Mouse (Mus musculus) C2C12 (cell line): ENCODE measurements at regions not wholly inside any gene's neighbourhood (a gene's known extent, or its start where the extent isn't known, plus 50 kb on each side); places are given as distances from the start of the nearest gene placed in this dataset.
A peak's percentile ranks its signal among the peaks of the same experiment; 100 is the strongest.

Experiments
- H3K27me3 ChIP-seq: one replicate; pipeline ENCODE4 v1.6.1; 2011; ENCODE audit not compliant: control insufficient read depth, insufficient read depth, insufficient read length
- H3K36me3 ChIP-seq: one replicate; pipeline ENCODE4 v1.6.1; 2011; ENCODE audit not compliant: control insufficient read depth, insufficient read depth
- H3K4me3 ChIP-seq: one replicate; pipeline ENCODE4 v1.5.1; 2011; ENCODE audit warnings: mild to moderate bottlenecking, control low read depth; ENCODE audit not compliant: poor library complexity, insufficient read depth, severe bottlenecking
- H3K79me2 ChIP-seq: one replicate; pipeline ENCODE4 v1.6.1; 2011; ENCODE audit not compliant: control insufficient read depth, insufficient read depth
- H3K79me3 ChIP-seq: one replicate; pipeline ENCODE4 v1.6.1; 2011; ENCODE audit warnings: low read depth, control low read depth
- H3ac ChIP-seq: one replicate; pipeline ENCODE3; 2011; ENCODE audit warnings: low read depth; ENCODE audit not compliant: control insufficient read depth, insufficient read length
- CEBPB ChIP-seq: IDR thresholded peaks from one replicate; pipeline ENCODE4 v1.6.1; 2011; ENCODE audit warnings: low read depth, mild to moderate bottlenecking, control low read depth, moderate library complexity
- CTCF ChIP-seq: IDR thresholded peaks from one replicate; pipeline ENCODE4 v1.5.1; 2011; ENCODE audit not compliant: control insufficient read depth, insufficient read depth, insufficient read length
- FOSL1 ChIP-seq: IDR thresholded peaks from one replicate; pipeline ENCODE4 v1.8.0; 2011; ENCODE audit warnings: mild to moderate bottlenecking, low read length; ENCODE audit not compliant: poor library complexity, insufficient read depth, severe bottlenecking
- MAX ChIP-seq: IDR thresholded peaks from one replicate; pipeline ENCODE4 v1.6.1; 2011; ENCODE audit warnings: mild to moderate bottlenecking, control low read depth
- MYOD1 ChIP-seq: IDR thresholded peaks from one replicate; pipeline ENCODE4 v1.6.1; 2011; ENCODE audit warnings: low read depth; ENCODE audit not compliant: control insufficient read depth, insufficient read length
- MYOG ChIP-seq: IDR thresholded peaks from one replicate; pipeline ENCODE4 v1.6.1; 2011; ENCODE audit not compliant: control insufficient read depth, insufficient read length; ENCODE audit errors: extremely low read depth
- USF1 ChIP-seq: IDR thresholded peaks from one replicate; pipeline ENCODE4 v1.6.1; 2011; ENCODE audit warnings: low read depth, mild to moderate bottlenecking, control low read depth, moderate library complexity

GRCm38 (mm10) chr12:110112723-110113105 lies 166.2 kb upstream of the Dio3 start:
- no peaks in the 10 kb centered on the region for H3K79me2 ChIP-seq
- no peak for TF ChIP-seq CTCF
- TF ChIP-seq MAX: no peak
- TF ChIP-seq USF1: no peak
- no peak for TF ChIP-seq FOSL1
- TF ChIP-seq MYOG: no peak
- TF ChIP-seq CEBPB: no peak
- TF ChIP-seq MYOD1: no peak
- no peaks in the 10 kb centered on the region for H3K36me3 ChIP-seq

DNA sequence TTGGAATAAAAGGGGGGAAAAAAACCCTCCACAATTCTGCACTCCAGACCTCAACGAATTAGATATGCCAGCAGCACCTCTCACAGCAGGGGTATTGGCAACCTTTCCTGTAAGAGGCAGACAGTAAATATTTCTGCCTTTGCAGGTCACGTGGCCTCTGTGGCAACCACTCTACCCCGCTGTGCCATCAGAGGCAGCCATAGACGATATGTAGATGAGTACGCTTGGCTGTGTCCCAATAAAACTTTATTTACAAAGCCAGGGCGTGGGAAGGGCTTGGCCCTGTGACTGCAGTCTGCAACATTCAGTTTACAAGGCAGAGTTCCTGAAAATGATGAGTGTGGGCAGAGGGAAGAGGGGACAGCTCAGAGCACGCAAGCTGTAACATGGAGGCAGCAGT lies 158.7 kb upstream of the Dio3 start:
- Histone ChIP-seq H3ac (no peak overlapping the region), H3K79me2 (no peaks in the 10 kb centered on the region), H3K4me3 (no peak overlapping the region), H3K27me3 (no peaks in the 10 kb centered on the region), H3K79me3 (no peaks in the 10 kb centered on the region), H3K36me3 (no peaks in the 10 kb centered on the region)
- TF ChIP-seq USF1 (peak; percentile 62), MYOG (no peak), FOSL1 (no peak)

More at GRCm38 (mm10) chr12:110112723-110113105, 166.2 kb upstream of the Dio3 start:
- H3K27me3 ChIP-seq: no peaks in the 10 kb centered on the region
- no peaks in the 10 kb centered on the region for H3K79me3 ChIP-seq
- H3K4me3 ChIP-seq: no peak overlapping the region
- H3ac ChIP-seq: no peak overlapping the region

GRCm38 (mm10) chr12:110122976-110123375 lies 155.9 kb upstream of the Dio3 start:
- no peaks in the 10 kb centered on the region for H3K79me3 ChIP-seq
- no peak overlapping the region for H3K4me3 ChIP-seq
- H3K27me3 ChIP-seq: no peaks in the 10 kb centered on the region
- H3K36me3 ChIP-seq: no peaks in the 10 kb centered on the region
- TF ChIP-seq MAX: no peak
- TF ChIP-seq MYOD1: no peak
- TF ChIP-seq USF1: no peak
- no peak for TF ChIP-seq FOSL1
- no peak for TF ChIP-seq CTCF
- no peak for TF ChIP-seq MYOG
- no peak for TF ChIP-seq CEBPB
- H3ac ChIP-seq: no peak overlapping the region
- H3K79me2 ChIP-seq: no peaks in the 10 kb centered on the region

GRCm38 (mm10) chr12:110126525-110126924 lies 152.3 kb upstream of the Dio3 start:
- Histone ChIP-seq H3K36me3 (no peaks in the 10 kb centered on the region), H3K27me3 (no peaks in the 10 kb centered on the region), H3K4me3 (no peak overlapping the region), H3ac (no peak overlapping the region), H3K79me3 (no peaks in the 10 kb centered on the region), H3K79me2 (no peaks in the 10 kb centered on the region)
- TF ChIP-seq CEBPB (no peak), MAX (no peak), USF1 (no peak), CTCF (no peak), FOSL1 (no peak), MYOD1 (no peak), MYOG (no peak)

- Histone ChIP-seq H3K27me3 (no peaks in the 10 kb centered on the region), H3K36me3 (no peaks in the 10 kb centered on the region), H3K4me3 (no peak overlapping the region), H3K79me2 (no peaks in the 10 kb centered on the region), H3ac (no peak overlapping the region), H3K79me3 (no peaks in the 10 kb centered on the region)
- no peak for TF ChIP-seq CTCF
- peak; percentile 51 for TF ChIP-seq MAX
- peak; percentile 10 for TF ChIP-seq MYOD1
- no peak for TF ChIP-seq CEBPB
- TF ChIP-seq MYOG: no peak
- TF ChIP-seq USF1: no peak
Measured at GRCm38 (mm10) chr12:110145379-110145778, 133.5 kb upstream of the Dio3 start.

DNA sequence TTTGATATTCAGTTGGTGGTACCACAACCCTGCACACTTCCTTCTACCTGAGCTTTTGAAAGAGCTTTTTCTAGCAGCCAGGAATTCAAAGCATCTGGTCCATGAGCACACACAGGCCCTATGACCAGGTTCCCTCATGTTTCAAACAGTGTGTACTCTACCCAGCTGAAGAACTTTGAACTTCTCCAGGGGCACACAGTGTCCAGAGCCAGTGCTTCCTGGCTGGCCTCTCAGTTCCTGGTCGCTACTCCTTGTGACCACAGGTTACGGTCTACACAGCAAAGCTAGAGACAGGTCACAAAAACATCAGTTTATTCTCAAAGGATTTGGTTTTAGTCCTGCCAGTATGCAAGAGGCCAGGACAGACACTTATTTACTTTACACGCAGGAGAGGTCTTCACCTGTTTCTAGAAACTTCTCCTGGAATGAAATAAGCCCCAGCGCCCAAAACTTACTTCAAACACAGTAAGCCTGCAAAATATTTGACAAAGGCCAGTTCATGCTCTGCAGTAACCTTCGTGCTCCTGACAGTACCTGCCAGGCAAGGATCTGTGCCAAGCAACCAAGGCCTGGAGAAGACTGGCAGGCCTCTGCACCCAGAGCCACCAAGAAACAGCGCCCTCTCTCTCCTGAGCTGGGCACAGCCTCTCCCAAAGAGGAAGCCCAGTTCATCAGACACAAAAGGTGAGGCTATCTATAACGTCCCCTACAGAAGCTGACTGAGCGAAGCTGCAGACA lies 124.5 kb upstream of the Dio3 start:
- no peaks in the 10 kb centered on the region for H3K79me3 ChIP-seq
- no peak overlapping the region for H3ac ChIP-seq
- H3K79me2 ChIP-seq: no peaks in the 10 kb centered on the region
- H3K27me3 ChIP-seq: no peaks in the 10 kb centered on the region
- no peak overlapping the region for H3K4me3 ChIP-seq
- TF ChIP-seq USF1: no peak
- TF ChIP-seq CEBPB: no peak
- no peak for TF ChIP-seq CTCF
- no peak for TF ChIP-seq MAX
- TF ChIP-seq MYOG: no peak
- no peaks in the 10 kb centered on the region for H3K36me3 ChIP-seq
